Mouse (Mus musculus) stomach, postnatal 0 days (tissue): ENCODE data around the gene Sfrp5. TPM values are rescaled to one million over a fixed set of nuclear protein-coding genes. Genes with fewer than 3 reads are reported as not detected.

Source experiments
- ATAC-seq: fragments of 200-750 bp; cut with Nextera tagmentation; 2 replicates; pipeline ENCODE4 v1.8.0; 2017; ENCODE audit not compliant: low FRiP score, low TSS enrichment
- DNase-seq: peaks from one replicate; pipeline ENCODE4 v3.0.0-alpha.2; 2016; ENCODE audit warnings: low spot score
- H3K27ac ChIP-seq: fragments of 300-500 bp; sonication (generic); replicated peaks from 2 replicates; pipeline ENCODE4 v1.5.1; 2014; ENCODE audit warnings: mild to moderate bottlenecking, control low read depth
- H3K27me3 ChIP-seq: fragments of 300-500 bp; sonication (generic); 2 replicates; pipeline ENCODE4 v1.6.1; 2014; ENCODE audit warnings: low read length; ENCODE audit not compliant: control insufficient read depth, insufficient read depth
- H3K36me3 ChIP-seq: fragments of 300-500 bp; sonication (generic); 2 replicates; pipeline ENCODE4 v1.6.1; 2014; ENCODE audit warnings: low read length, mixed read lengths; ENCODE audit not compliant: control insufficient read depth, insufficient read depth
- H3K4me1 ChIP-seq: fragments of 300-500 bp; sonication (generic); replicated peaks from 2 replicates; pipeline ENCODE4 v1.6.1; 2014; ENCODE audit warnings: antibody characterized with exemption; ENCODE audit not compliant: control insufficient read depth, insufficient read depth
- H3K4me2 ChIP-seq: fragments of 300-500 bp; sonication (generic); replicated peaks from 2 replicates; pipeline ENCODE4 v1.6.1; 2014; ENCODE audit warnings: low read depth, mild to moderate bottlenecking, control low read depth, moderate library complexity
- H3K4me3 ChIP-seq: fragments of 300-500 bp; sonication (generic); 2 replicates; pipeline ENCODE4 v1.5.1; 2014; ENCODE audit warnings: low read depth, low read length, control low read depth
- H3K9ac ChIP-seq: fragments of 300-500 bp; sonication (generic); 2 replicates; pipeline ENCODE4 v1.6.1; 2014; ENCODE audit warnings: mild to moderate bottlenecking, low read length, control low read depth, mixed read lengths
- H3K9me3 ChIP-seq: fragments of 300-500 bp; sonication (generic); 2 replicates; pipeline ENCODE4 v1.6.1; 2016; ENCODE audit warnings: low read length; ENCODE audit not compliant: control insufficient read depth
- CTCF ChIP-seq: IDR thresholded peaks from 2 replicates; pipeline ENCODE4 v1.5.1; 2016; ENCODE audit warnings: antibody characterized with exemption, low read depth, mild to moderate bottlenecking, moderate library complexity
- EP300 ChIP-seq: optimal IDR thresholded peaks from 2 replicates; pipeline ENCODE3; 2016; ENCODE audit warnings: antibody characterized with exemption
- WGBS: fragments of 180-500 bp; shearing (Covaris S2); extraction: QIAGEN DNeasy Blood & Tissue Kit; methylation state at CpG from one replicate; pipeline ENCODE4 v1.1.7; 2014; 5-methylcytosine and 5-hydroxymethylcytosine counted together
- polyA plus RNA-seq: library from polyadenylated mRNA; unstranded; fragments of >200 nt; fragmentation: Nextera tagmentation; extraction: Ambion mirVana; gene quantifications from 2 replicates; pipeline ENCODE4 v1.2.1, GENCODE M21; 2015

Gene Sfrp5
- polyA plus RNA-seq, 1 experiment from 2014 or later: 0.55 TPM

DNA sequence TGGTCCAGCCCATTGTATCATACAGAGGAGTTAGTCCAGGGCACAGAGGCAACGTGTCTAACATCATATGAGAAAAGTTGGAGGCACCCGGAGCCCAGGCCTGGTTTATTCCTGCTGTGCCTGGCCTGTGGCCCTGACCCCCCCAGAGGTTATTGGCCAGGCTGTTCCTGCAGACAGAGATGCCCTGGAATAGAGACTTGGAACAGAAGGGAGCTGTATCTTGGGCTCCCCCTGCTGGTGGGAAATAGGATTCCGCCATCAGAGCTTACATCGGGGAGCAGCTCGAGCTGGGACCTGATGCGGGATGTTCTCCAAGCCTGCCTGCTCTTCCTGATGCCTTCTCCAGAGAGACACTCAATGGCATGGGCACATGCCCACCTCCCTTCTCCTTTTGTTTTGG, 50.1 kb downstream of the Sfrp5 start:
- Histone ChIP-seq H3K27me3 (no peaks in the 10 kb centered on the region), H3K4me2 (no peak overlapping the region), H3K4me1 (peaks cover 6% of the 10 kb centered on the region), H3K27ac (peak overlapping the region; percentile 65), H3K36me3 (no peaks in the 10 kb centered on the region), H3K4me3 (no peak overlapping the region), H3K9ac (no peak overlapping the region), H3K9me3 (no peaks in the 10 kb centered on the region)
- ATAC-seq (peak; percentile 61), DNase-seq (peak; percentile 88)
- TF ChIP-seq CTCF: peak; percentile 92
- no peak for TF ChIP-seq EP300
- 3% methylated on average over 6 of the region's 6 CpGs for WGBS

DNA sequence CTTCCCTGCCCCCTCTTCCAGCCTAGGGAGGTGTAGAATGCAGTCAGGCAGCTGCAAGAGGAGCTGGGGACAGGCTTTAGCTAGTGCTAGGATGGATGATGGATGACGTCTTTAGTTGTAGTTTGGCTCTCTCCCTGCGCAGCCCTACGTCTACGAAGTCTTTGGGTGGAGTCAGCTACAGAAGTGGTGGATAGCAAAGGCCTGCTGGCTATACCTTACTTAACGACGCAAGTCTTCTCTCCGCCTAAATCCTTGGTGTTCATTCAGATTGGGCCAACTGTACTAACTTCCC, 53.5 kb downstream of the Sfrp5 start:
- ATAC-seq: peak; percentile 61; the same call in 1 of the 2 replicates
- peaks cover 12% of the 10 kb centered on the region for H3K4me1 ChIP-seq
- WGBS: 9% methylated on average over 7 of the region's 7 CpGs

More for the DNA sequence above, 53.5 kb downstream of the Sfrp5 start:
- Histone ChIP-seq H3K9ac (peak overlapping the region; percentile 94), H3K27me3 (no peaks in the 10 kb centered on the region), H3K27ac (peak overlapping the region; percentile 96), H3K9me3 (no peaks in the 10 kb centered on the region), H3K4me3 (peak overlapping the region; percentile 73), H3K36me3 (no peaks in the 10 kb centered on the region), H3K4me2 (peak overlapping the region; percentile 92)
- TF ChIP-seq EP300 (no peak), CTCF (no peak)
- DNase-seq: no peak

Other genes with a start within 250 kb of the Sfrp5 start
- 10.2 and 11.7 TPM in 2 replicates for gene Mms19, start 221.1 kb downstream of the Sfrp5 start, polyA plus RNA-seq
- 21.3 and 23.5 TPM in 2 replicates for gene Ubtd1, start 220.5 kb downstream of the Sfrp5 start, polyA plus RNA-seq
- 0.11 and 0.12 TPM in 2 replicates for gene Ankrd2, start 166.3 kb downstream of the Sfrp5 start, polyA plus RNA-seq
- gene Hoga1, start 156.6 kb downstream of the Sfrp5 start, polyA plus RNA-seq: 1.6 and 1.8 TPM in 2 replicates
- gene 4933411K16Rik, start 150.0 kb downstream of the Sfrp5 start, polyA plus RNA-seq: not detected in 2 replicates
- 7.3 and 8.2 TPM in 2 replicates for gene Morn4, start 115.9 kb downstream of the Sfrp5 start, polyA plus RNA-seq
- 20.8 and 21.6 TPM in 2 replicates for gene Pi4k2a, start 111.8 kb downstream of the Sfrp5 start, polyA plus RNA-seq
- gene Avpi1, start 73.2 kb downstream of the Sfrp5 start, polyA plus RNA-seq: 108 and 117 TPM in 2 replicates
- 15.3 and 23.6 TPM in 2 replicates for gene Marveld1, start 54.9 kb downstream of the Sfrp5 start, polyA plus RNA-seq
- gene Zfyve27, start 38.3 kb downstream of the Sfrp5 start, polyA plus RNA-seq: 14.1 and 15.3 TPM in 2 replicates
- gene Golga7b, start 45.3 kb upstream of the Sfrp5 start, polyA plus RNA-seq: 0.82 and 0.85 TPM in 2 replicates
- 3.0 and 4.5 TPM in 2 replicates for gene Crtac1, start 229.5 kb upstream of the Sfrp5 start, polyA plus RNA-seq